Mouse (Mus musculus) kidney, adult 2 months (tissue): ENCODE data around the gene Gm10837.

ENCODE experiments used
- CTCF ChIP-seq: fragments of 200-500 bp; conservative IDR thresholded peaks from 2 replicates; pipeline ENCODE4 v1.5.1; 2011; ENCODE audit warnings: low read depth, mild to moderate bottlenecking, control low read depth, low read length, moderate library complexity, mixed read lengths; ENCODE audit not compliant: insufficient read depth, insufficient read length
- POLR2A ChIP-seq: fragments of 200-500 bp; IDR thresholded peaks from one replicate; pipeline ENCODE4 v1.6.1; 2011; ENCODE audit warnings: low read depth, low read length, control low read depth

DNA sequence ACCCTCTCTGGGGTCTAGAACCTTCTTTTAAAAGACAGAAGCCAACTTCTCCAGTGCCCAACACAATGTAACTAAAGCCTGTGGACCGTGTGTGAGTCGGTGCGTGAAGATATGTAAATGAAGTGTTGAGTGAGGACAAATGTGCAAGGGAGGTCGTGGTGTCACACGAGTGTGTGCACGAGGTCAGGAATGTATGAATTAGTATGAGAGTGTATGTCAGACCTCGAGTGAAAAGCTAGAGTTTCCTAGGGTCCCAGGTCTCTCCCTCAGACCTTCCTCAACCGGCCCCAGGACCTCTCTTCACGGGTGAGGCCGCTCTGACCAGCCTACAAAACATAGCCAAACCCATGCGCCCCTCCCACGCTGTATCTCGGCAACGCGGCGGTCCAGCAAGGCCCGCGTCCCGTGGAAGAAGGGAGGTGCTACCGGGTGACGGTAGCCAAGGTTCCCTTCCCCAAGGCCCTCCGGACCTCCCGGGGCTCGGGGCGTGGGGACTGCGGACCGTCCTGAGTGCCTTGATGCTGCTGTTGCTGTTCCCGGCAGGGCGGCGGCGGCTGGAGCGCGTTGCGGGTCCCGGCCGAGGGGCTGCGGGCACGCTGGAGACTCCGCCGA lies 27.2 kb upstream of the Gm10837 start:
- no peak for TF ChIP-seq CTCF
- TF ChIP-seq POLR2A = no peak
